Mouse (Mus musculus) hindbrain, embryonic 10.5 days (tissue): ENCODE data around the gene Il11. TPM values are rescaled to one million over a fixed set of nuclear protein-coding genes. Genes with fewer than 3 reads are reported as not detected.

ENCODE experiments used
- DNase-seq: peaks from one replicate; pipeline ENCODE4 v3.0.0-alpha.2; 2017; ENCODE audit warnings: low spot score
- H3K27ac ChIP-seq: fragments of 300-500 bp; sonication (generic); 2 replicates; pipeline ENCODE4 v1.5.1; 2016; ENCODE audit warnings: mild to moderate bottlenecking, moderate library complexity
- H3K27me3 ChIP-seq: fragments of 300-500 bp; sonication (generic); 2 replicates; pipeline ENCODE4 v1.6.1; 2016; ENCODE audit warnings: mild to moderate bottlenecking; ENCODE audit not compliant: poor library complexity, insufficient read depth, severe bottlenecking
- H3K36me3 ChIP-seq: fragments of 300-500 bp; sonication (generic); 2 replicates; pipeline ENCODE4 v1.6.1; 2016; ENCODE audit warnings: mild to moderate bottlenecking, moderate library complexity
- H3K4me1 ChIP-seq: fragments of 300-500 bp; sonication (generic); replicated peaks from 2 replicates; pipeline ENCODE4 v1.6.1; 2016; ENCODE audit warnings: mild to moderate bottlenecking
- H3K4me3 ChIP-seq: fragments of 300-500 bp; sonication (generic); 2 replicates; pipeline ENCODE4 v1.5.1; 2016; ENCODE audit warnings: mild to moderate bottlenecking, moderate library complexity
- H3K9me3 ChIP-seq: fragments of 300-500 bp; sonication (generic); 2 replicates; pipeline ENCODE4 v1.6.1; 2016; ENCODE audit warnings: mild to moderate bottlenecking, moderate library complexity
- WGBS: fragments of 180-500 bp; shearing (Covaris S2); methylation state at CpG from one replicate; pipeline ENCODE4 v1.1.7; 2016; 5-methylcytosine and 5-hydroxymethylcytosine counted together
- polyA plus RNA-seq: library from polyadenylated mRNA; unstranded; fragments of >200 nt; fragmentation: Nextera tagmentation; extraction: Ambion mirVana; gene quantifications from 2 replicates; pipeline ENCODE4 v1.2.1, GENCODE M21; 2016

Il11 gene
- polyA plus RNA-seq, 1 experiment from 2014 or later, result 0.44 TPM

- H3K27ac ChIP-seq, result no peak within 1 kb of the TSS
- no peak for DNase-seq
- no peaks in the 10 kb centered on the region for H3K4me1 ChIP-seq
- H3K36me3 ChIP-seq, result no peaks in the 10 kb centered on the region
- no peaks in the 10 kb centered on the region for H3K9me3 ChIP-seq
- no peaks in the 10 kb centered on the region for H3K27me3 ChIP-seq
- H3K4me3 ChIP-seq, result no peak within 1 kb of the TSS
- 89% methylated on average over 7 of the region's 7 CpGs for WGBS
Measured at GRCm38 (mm10) chr7:4725169-4725568, 57.5 kb downstream of the Il11 start, which contains the start of gene Tmem150b. Tmem150b (minus strand) TSS chr7:4725249.

DNA sequence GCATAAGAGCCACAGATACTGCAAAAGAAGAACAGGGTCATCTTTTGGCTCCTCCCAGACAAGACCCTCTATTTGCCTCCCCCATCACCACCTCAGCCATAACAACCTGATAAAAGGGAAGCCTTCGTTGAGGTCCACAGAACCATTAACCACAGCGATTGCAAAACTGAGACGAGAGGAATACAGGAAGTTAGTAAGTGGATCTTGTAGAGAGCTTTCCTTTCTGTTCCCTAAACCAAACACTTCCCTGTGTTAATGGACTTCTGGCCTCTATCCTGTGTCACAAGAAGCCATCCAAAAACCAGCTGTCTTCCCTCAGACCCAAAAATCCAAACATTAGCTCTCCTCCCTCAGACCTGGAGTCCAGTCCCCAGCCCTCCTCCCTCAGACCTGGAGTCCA is 58.3 kb downstream of the Il11 start:
- WGBS, result 83% methylated on average over 3 of the region's 3 CpGs
- no peak overlapping the region for H3K4me3 ChIP-seq
- H3K4me1 ChIP-seq, result no peaks in the 10 kb centered on the region
- H3K27me3 ChIP-seq, result no peaks in the 10 kb centered on the region
- H3K27ac ChIP-seq, result no peak overlapping the region
- H3K36me3 ChIP-seq, result no peaks in the 10 kb centered on the region
- DNase-seq, result no peak
- H3K9me3 ChIP-seq, result no peaks in the 10 kb centered on the region

DNA sequence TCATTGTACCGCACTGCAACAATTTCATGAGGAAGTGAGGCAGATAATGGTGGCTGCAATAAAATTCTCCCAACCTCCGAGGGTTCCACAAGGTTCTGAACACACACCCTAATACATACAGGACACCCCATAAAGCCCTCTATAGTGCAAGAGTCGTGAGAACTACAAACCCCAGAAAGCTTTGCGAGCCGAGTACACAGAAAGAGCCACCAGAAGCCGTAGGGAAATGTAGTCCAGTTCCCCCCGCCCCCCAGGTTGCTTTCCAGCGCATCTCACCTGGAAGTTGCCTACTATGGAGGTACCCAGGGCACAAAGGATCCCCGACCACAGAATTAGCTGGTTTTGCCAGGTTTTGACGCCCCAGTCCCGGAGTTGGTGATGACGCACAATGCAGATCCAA is 59.2 kb downstream of the Il11 start:
- no peaks in the 10 kb centered on the region for H3K27me3 ChIP-seq
- WGBS, result 42% methylated on average over 12 of the region's 12 CpGs
- H3K4me1 ChIP-seq, result no peaks in the 10 kb centered on the region
- H3K4me3 ChIP-seq, result peak overlapping the region; percentile 38
- no peak for DNase-seq
- H3K9me3 ChIP-seq, result no peaks in the 10 kb centered on the region
- H3K27ac ChIP-seq, result no peak overlapping the region; the same call in 1 of the 2 replicates
- H3K36me3 ChIP-seq, result no peaks in the 10 kb centered on the region

Other genes starting within 250 kb of the Il11 start
- 5.0 and 15.2 TPM in 2 replicates for gene Syt5, start 235.3 kb downstream of the Il11 start, polyA plus RNA-seq
- gene Ptprh, start 178.8 kb downstream of the Il11 start, polyA plus RNA-seq, result not detected in 2 replicates
- gene Tmem86b, start 151.4 kb downstream of the Il11 start, polyA plus RNA-seq, result 2.1 and 2.2 TPM in 2 replicates
- gene Ppp6r1, start 123.8 kb downstream of the Il11 start, polyA plus RNA-seq, result 9.4 and 11.5 TPM in 2 replicates
- 131 and 139 TPM in 2 replicates for gene Hspbp1, start 97.8 kb downstream of the Il11 start, polyA plus RNA-seq
- gene Brsk1, start 92.3 kb downstream of the Il11 start, polyA plus RNA-seq, result 1.7 and 2.8 TPM in 2 replicates
- 0.14 and 0.17 TPM in 2 replicates for gene Tmem150b, start 57.6 kb downstream of the Il11 start, polyA plus RNA-seq
- 94.8 and 106 TPM in 2 replicates for gene Kmt5c, start 42.7 kb downstream of the Il11 start, polyA plus RNA-seq
- gene Cox6b2, start 29.8 kb downstream of the Il11 start, polyA plus RNA-seq, result 40.8 and 46.1 TPM in 2 replicates
- gene Fam71e2, start 11.6 kb downstream of the Il11 start, polyA plus RNA-seq, result not detected in 2 replicates
- gene Tmem190, start 78 bp upstream of the Il11 start, polyA plus RNA-seq, result 0.30 TPM in 1 of 2 replicates, not detected in the other
- gene Tmem238, start 6.8 kb upstream of the Il11 start, polyA plus RNA-seq, result 2.6 and 4.3 TPM in 2 replicates
- gene Rpl28, start 10.0 kb upstream of the Il11 start, polyA plus RNA-seq, result 378 and 382 TPM in 2 replicates
- gene Ube2s, start 29.7 kb upstream of the Il11 start, polyA plus RNA-seq, result 414 and 452 TPM in 2 replicates
- gene Shisa7, start 61.8 kb upstream of the Il11 start, polyA plus RNA-seq, result 0.68 and 1.8 TPM in 2 replicates
- 2.6 and 3.3 TPM in 2 replicates for gene Isoc2b, start 87.4 kb upstream of the Il11 start, polyA plus RNA-seq
- 0.73 and 0.82 TPM in 2 replicates for gene Isoc2a, start 94.3 kb upstream of the Il11 start, polyA plus RNA-seq
- not detected in 2 replicates for gene Gm36210, start 123.7 kb upstream of the Il11 start, polyA plus RNA-seq
- gene Zfp628, start 132.4 kb upstream of the Il11 start, polyA plus RNA-seq, result 5.3 and 6.5 TPM in 2 replicates
- gene Nat14, start 139.2 kb upstream of the Il11 start, polyA plus RNA-seq, result 5.2 and 9.6 TPM in 2 replicates
- 1.0 and 1.7 TPM in 2 replicates for gene Ssc5d, start 142.9 kb upstream of the Il11 start, polyA plus RNA-seq
- not detected in 2 replicates for gene Sbk2, start 181.5 kb upstream of the Il11 start, polyA plus RNA-seq
- gene Sbk3, start 188.3 kb upstream of the Il11 start, polyA plus RNA-seq, result 0.10 TPM in 1 of 2 replicates, not detected in the other
- 31.8 and 43.1 TPM in 2 replicates for gene Zfp579, start 213.3 kb upstream of the Il11 start, polyA plus RNA-seq
- 9.7 and 9.9 TPM in 2 replicates for gene Zfp524, start 231.6 kb upstream of the Il11 start, polyA plus RNA-seq
- 55.2 and 65.1 TPM in 2 replicates for gene Fiz1, start 231.8 kb upstream of the Il11 start, polyA plus RNA-seq
- 0.46 TPM in 1 of 2 replicates, not detected in the other for gene Gm44973, start 232.6 kb upstream of the Il11 start, polyA plus RNA-seq
- 6.5 and 9.0 TPM in 2 replicates for gene Zfp865, start 237.5 kb upstream of the Il11 start, polyA plus RNA-seq
- 5.4 and 7.9 TPM in 2 replicates for gene Ccdc106, start 237.7 kb upstream of the Il11 start, polyA plus RNA-seq